Mouse (Mus musculus) R1 (cell line): ENCODE results near the gene Eva1c.
A peak's percentile ranks its signal among the peaks of the same experiment; 100 is the strongest.

Experiments
- DNase-seq: peaks from one replicate; pipeline ENCODE4 v3.0.0-alpha.2; 2018; ENCODE audit warnings: low read depth, low spot score

Gene Eva1c

DNA sequence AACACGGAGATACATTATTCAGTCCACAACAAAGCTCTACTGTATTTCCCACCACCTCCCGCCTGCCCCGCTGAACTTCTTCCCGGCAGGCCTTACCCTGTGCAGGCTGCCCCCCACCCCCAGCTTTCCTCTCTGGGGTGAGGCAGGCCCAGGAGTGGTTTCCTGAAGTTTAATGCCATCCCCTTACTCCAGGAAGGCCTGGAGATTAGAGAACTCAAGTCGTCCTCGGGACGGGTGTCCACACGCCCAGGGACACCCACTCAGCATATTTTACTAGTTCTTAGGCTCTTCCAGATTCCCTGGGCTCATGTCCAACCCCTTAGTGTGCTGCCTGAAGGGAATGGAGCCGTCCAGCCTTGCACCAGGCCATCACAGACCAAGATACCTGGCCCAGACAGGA lies 39.1 kb downstream of the Eva1c start:
- DNase-seq = no peak

DNA sequence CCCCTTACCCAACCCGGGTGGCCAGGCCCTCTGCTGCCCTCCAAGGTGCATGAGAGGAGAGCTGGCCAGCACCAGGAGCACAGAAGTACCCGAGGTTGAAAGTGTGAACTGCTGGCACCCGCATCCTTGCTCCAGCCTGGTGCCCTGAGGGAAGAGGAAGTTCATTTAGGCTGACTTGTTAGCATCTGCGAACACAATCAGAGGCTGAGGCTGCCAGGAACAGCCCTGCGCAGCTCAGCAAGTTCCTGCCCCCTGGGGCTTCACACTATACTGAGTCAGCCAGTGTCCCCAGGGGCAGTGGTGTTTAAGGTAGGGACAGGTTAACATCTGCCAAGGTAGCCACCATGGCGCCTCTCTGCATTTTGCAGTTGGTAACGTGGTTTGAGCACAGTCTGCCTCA lies 41.6 kb downstream of the Eva1c start:
- no peak for DNase-seq

DNA sequence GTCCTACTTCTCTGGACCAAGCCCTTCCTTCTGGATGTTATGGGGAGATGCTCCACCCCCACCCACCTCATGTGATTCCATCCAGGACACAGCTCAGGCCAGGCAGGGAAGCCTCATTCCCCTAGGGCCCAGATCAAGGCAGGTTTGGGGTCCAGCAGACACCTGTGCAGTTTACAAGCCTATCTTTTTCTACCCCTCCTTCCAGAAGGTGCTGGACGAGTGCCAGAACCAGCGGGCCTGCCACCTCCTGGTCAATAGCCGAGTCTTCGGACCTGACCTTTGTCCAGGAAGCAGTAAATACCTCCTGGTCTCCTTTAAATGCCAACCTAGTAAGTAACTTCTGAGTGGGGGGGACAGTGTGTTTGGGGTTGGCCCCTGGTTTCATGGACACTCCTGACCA lies 42.8 kb downstream of the Eva1c start:
- DNase-seq = no peak

DNA sequence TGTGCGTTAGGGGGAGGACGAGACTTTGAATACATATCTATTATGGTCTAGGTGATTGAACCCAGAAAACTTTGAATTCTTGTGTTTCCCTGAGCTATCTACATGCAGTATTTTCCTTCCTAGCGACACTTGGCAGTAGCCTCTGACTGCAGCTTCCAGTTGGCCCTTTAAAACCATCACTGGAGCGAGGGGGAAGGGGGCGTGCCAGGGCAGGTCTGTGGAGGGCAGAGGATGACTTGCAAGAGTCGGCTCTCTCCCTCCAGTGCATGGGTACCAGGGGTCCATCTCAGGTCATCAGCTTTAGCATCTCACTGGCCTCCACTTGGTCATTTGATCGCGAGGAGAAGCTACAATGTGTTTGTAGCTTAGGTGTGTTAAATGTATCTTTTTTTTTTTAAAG lies 46.4 kb downstream of the Eva1c start:
- DNase-seq = no peak

DNA sequence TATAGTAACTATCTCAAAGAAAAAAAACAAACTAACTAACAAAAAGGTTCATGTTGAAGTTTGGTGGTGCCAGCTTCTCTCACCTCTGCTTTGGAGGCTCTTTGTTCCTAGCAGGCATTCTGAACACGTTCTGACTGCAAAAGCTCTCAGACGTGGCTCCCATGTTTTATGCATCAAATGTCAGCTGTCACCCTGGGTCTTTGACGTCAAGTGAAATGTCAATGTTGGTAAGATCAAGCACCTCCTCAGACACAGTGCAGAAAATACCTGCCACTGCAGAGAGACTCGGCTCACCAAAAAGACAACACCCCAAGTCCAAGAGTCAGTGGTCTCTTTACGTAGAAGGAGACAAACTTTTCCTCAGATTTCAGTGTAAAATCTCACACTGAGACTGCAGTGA lies 48.0 kb downstream of the Eva1c start:
- no peak for DNase-seq

DNA sequence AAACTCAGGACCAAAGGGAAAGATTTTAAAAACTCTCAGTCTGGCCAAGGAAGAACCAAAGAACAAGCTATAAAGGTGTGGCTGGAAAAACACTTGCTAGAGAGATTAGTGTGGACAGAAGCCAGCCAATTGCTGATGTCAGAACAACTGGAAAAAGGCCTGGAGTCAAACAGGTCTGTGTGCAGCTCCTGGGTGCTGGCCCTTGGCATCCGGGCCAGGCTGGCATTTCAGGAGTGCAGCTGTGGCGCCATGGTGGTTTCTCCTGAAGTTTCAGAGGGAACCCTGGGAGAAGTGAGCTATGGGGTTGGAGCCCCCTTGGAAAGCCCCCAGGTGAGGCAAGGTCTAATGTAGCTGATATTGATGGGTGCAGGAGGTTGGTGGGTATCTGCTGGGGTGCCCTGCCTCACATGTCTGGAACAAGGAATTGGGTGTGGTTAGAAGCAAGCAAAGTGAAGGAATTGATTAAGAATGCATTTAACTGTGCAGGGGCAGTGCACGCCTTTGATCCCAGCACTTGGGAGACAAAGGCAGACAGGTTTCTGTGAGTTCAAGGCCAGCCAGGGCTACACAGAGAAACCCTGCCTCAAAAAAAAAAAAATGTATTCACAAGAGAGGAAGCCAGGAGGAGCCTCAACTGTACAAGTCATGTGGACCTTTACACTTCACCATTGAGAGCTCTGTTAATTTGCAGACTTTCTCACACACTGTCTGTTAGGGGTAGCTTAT lies 51.8 kb downstream of the Eva1c start:
- peak; percentile 59 for DNase-seq

DNA sequence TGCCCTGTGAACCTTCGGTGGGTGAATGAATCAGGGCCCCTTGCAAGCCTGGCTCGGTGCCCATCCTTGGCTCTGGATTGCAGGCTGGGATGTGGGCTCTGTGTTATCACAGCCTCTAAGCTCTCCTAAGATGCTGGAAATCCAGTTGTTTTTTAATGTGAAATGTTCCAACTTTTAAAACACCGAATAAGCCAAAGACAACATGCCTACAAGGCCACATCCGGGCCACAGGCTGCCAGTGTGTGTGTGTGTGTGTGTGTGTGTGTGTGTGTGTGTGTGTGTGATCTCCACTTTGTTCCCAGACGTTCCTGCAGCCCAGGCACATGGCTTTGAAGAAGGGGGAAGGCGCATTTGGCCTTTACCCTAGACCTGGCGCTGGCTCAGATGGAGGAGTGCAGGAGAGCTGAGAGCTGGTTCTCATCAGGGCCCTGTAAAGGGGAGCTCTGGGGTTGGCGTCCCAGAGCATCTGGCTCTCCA lies 56.0 kb downstream of the Eva1c start:
- DNase-seq = no peak

DNA sequence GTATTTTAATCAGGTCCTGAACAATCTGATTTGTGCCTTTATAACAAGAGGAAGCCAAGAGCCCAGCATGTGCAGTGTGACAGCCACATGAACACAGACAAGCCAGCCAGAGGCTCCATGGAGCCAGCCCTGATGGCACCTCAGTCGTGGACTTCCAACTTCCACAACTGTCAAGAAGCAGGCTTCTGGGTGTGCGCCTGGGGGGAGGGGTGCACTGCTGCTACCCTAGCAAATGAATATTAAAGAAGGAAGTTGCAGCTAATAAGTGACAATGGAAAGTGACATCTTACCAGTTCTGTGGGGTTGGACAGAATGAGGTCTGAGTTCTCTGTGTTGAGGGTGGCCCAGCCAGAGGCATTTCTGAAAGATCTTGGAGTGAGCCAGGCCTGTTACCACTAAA lies 58.8 kb downstream of the Eva1c start:
- DNase-seq = no peak

DNA sequence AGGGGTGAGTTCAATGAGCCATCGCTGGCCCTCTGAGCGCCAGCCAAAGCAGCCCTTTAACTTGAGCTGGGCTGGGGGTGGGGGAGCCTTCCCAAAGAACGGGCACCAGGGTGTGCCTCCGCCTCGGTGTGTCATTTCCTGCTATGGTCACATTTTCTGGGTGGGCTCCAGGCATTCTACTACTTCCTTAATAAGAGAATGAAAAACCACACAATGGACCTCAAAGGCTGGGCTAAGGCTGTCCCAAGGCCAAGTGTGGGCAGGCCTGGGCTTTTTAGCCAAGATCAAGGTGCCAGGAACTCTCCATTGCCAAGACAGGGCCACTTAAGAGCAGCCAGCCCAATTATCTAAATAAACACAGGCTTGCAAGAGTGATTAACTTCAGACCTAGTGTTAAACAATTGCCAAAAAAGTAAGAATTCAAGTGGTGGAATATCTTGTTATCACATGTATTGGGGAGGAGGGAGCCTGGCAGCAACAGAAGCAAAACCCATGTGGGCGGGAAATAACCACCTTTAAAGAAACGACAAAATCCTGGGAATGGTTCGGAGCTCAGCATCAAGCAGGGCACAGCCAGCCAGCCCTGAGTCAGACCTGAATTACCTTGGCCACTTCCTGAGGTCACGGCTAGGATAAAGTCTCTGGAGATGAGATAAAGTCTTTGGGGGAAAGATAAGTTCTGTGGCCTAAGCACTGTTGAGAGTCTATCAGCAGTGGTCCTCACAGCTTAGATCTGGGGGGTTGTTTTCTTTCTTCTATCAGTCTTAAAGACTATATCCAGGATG lies 59.5 kb downstream of the Eva1c start:
- DNase-seq = no peak

DNA sequence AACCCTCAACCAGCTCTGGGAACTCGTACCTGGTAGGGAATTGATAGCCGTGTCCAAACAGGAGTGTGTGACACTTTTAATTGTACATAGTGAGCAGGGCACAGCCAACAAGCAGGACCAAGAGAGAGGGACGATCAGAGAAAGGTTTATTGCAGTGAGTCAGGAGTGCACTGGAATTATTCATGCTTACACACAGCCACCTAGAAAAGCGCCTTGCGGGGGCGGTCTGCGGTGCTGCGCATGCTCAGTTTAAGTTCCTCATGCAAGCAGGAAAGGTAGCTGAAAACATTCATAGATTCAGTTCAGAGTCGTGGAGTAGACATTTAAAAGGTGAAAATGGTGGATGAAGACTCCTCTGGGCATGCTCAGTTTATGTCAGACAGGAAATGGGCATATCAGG lies 64.2 kb downstream of the Eva1c start:
- DNase-seq = no peak

DNA sequence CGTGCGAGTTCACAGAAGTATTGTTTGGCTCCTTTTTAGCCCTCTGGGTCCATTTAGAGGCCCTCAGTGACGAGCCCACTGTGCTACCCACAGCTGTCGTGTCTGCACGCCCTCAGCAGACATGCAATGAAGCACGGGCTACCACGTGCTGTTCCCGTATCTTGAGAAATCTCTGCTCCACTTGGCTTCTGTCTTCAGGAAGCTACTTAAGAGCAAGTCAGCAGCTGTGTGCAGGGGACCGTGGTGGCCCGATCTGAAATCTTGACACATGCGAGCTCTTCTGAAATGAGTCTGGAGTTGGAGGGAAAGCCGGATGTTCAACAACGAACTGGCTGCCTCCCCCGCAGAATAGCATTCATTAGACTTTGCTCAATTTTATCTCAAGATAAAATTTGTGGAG lies 65.1 kb downstream of the Eva1c start:
- no peak for DNase-seq

DNA sequence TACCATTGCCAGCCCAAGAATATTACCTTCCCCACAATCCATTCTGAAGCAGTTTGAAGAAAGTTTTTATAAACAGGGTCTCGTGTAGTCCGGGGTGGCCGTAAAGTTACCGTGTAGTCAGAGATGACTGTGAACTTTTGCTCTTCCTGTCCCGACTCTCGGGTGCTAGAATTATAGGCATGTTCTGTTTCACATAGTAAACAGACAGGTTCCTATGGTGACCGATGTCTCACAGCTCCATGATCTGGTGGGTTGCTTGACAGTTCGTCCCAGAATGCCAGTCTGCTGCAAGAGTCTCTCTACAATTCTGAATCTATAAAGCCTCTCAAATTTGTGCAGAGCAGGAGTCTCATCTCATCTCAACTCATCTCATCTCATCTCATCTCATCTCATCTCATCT lies 65.6 kb downstream of the Eva1c start:
- DNase-seq = no peak

DNA sequence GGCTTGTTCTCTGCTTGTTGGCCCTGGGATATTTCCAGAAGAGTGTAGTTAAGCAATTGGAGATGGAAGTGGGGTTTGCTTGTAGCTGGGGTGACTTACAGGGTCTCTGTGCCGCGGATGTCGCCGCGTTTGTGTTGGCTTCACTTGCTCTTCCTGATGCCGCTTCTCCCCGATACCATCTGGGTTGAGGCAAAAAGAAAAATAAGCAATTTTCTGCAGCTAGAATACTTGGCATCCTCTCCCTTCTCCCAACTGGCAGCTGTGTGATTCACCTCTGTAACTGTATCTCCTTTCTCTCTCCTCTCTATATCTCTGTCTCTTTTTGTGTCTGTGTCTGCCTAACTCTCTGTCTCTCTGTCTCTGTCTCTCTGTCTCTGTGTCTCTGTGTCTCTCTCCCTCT lies 66.5 kb downstream of the Eva1c start:
- DNase-seq = no peak

DNA sequence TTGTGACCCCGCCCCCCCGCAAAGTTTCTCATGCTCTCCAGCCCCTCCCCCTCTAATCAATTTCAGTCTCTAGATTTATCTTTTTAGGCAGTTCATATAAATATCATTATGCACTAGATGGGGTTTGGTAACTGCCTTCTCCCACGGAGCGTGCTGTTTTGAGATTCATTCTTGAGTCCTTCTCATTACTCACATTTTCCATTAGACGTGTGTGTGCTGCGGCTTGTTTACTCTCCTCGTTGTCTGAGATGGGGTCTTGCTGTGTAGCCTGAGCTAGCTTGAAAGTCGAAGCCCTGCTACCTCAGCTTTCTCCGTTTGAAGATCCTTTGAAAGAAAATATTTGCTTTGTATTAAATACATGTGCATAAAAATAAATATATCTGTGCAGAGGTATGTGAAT lies 67.3 kb downstream of the Eva1c start:
- DNase-seq = no peak

DNA sequence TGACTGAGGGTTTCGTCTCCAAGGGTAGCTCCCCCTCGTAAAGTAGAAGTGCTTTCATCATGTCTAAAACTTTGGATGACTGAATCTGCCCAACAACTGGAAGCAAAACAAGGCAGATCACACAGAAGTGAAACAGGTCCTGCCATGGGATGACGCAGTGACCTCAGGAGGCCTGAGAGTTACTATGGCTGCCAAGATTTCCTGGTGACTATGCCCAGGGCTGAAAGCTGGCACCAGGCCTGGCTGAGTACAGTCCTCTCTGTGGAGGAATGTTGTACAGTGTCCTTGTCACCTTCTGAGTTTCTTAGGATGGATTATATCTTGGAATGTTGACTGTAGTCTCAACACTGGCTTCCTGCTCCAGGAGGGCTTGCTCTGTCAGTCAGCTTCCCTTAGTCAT lies 71.1 kb downstream of the Eva1c start:
- no peak for DNase-seq

DNA sequence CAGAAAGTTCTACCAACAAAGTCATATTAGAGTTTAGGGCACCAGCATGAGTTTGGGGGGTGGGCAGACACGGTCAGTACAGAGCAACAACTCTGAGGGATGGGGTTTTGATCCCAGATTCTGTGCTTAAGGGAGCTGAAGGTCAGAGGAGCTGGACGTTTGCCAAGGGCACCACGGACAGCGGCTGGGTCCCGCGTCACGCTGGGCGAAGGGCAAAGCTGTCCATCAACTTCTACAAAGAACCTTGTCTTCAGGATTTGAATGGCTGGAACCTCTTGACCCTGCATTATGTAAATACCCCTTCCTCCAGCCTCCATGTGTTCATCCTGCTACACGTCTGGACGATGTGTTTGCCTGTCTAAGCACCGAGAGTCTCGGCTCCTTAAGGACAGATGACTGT lies 73.0 kb downstream of the Eva1c start:
- no peak for DNase-seq

DNA sequence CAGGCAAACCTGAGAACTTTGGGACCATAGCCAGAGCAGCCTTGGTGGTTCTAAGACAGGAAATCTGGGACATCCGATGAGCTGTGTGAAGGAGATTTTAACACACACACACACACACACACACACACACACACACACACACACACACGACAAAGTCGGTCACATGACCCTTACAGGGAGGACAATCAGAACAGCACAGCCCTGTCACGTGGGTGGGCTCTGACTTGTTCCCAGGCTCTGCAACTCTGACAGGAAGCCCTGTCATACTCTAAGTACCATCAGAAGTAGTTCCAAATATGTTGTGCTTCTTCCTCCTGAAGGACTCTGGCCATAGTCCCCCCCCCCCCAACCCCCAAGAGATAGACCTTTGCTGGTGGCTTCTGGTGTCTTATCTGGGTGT lies 74.8 kb downstream of the Eva1c start:
- DNase-seq = no peak

DNA sequence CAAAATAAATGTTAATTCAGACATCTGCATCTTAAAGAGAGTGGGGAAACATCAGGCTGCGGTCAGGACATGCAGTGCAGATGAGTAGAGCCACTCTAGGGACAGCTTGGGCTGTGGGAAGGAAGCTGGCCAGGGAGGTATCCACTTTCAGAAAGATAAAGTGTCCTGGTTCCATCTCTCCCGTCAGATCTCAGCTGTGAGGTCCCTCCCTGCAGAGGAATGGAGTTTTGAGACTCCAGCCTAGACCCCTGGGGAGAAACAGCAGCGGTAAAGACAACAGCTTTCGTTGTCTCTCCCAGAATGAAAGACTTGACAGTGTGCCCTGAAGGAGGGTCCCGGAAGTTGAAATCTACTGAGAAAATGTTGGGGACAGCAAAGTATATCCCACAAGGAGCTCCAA lies 76.8 kb downstream of the Eva1c start:
- peak; percentile 52 for DNase-seq

DNA sequence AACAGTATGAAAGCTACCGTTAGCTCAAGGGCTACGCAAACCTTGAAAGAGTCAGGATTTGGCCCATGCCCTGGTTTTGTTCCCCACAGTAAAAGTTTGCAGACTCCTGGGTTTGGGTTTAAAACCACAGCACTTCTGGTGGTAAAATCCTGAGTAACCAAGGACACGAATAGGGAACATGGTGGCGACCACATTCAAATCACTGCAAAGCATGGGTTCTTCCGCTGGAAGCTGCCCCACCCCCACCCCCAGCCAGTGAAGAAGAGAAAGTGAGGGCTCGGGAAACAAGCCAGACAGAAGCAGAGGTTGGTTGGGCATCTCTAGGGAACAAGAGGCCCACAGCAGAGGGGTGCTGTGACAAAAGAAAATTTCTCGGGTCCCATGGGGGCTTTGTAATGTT lies 80.7 kb downstream of the Eva1c start:
- no peak for DNase-seq

DNA sequence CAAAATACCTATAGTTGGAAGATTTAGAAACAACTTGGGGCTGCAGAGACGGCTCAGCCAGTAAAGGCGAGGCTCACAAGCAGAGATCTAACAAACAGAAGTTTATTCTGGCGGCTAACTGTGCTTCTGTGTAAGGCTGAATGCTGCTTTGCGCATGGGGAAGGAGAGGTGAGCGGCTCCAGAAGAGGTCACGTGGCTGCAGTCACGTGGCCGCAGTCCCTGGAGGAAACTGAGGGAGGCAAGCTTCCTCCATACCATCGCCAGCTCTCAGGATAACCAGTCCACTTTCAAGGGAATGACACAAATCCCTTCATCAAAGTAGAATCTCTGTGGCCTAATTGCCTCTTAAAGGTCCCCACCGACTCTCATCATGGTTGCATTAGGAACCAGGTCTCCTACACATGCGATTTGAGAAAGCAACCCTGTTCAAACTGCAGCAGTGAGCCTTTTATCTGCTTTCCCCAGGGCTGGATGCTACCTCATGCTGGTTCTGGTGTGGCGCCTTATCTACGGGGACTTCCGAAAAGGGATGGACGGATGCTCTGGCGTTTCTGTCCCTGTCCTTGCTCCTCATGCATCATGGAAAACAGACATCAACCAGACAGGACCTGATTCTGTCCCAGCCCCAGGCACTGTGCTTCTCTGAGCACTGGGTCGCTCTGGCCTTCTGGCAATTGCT lies 84.5 kb downstream of the Eva1c start:
- DNase-seq = peak; percentile 64

DNA sequence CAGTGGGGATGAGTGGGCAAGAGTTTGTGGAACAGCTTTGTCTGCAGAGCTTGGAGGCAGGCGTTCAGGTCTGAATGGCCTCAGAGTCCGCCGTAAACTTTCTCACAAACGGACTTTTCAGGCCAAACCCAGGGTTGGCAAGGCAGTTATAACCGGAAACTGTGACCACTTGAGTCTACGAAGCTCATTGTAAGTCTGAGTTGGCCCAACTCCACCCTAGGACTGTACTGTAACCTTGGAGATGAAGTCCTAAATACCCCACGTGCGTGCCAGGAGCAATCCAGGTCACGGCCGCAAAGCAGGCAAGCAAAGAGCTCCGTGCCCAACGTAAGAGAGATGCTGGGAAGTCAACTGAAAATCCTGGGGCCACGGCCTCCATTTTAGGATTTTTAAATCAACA lies 85.2 kb downstream of the Eva1c start:
- no peak for DNase-seq

DNA sequence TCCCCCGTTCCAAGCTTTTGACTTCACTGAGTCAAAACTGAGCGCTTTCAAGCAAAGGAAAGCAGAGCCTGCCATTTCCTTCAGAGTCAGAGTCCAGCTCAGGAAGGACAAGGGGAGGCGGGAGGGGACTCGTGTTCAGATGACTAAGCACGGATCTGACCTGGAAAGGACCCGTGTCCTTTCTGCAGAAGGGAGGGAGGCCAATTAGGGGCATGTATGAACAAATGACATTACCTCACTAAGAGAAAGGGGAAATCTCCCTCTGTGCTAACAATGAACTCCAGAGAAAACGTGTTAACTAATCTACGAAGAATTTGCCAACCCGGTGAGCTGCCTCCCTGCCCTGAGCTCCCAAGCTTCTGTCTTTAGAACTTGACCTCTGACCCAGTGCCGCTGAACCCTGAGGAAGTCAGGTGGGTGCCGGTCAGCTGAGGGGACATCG lies 89.5 kb downstream of the Eva1c start:
- no peak for DNase-seq

DNA sequence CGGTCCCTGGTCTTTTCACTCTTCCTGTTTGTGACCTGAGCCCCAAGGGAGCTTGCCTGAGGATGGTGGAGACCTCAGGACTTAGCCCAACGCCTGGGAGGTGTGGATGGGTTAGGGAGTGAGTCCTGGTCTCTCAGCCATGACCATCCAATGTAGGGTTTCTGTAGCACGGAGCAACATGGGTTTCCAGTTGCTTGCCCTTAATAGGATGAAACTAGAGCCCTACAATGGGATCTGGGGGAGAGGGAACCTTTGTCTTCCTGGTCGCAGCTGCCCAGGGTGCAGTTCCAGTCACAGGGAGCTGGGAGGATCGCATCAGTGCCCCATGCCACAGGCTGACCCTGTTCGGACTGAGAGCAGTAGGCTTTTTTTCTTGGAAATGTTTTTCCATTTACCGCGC lies 90.6 kb downstream of the Eva1c start:
- no peak for DNase-seq
